Mouse (Mus musculus) regulatory T cell (primary cell): Measurements from ENCODE around the gene Dbh.

Source experiments
- in situ Hi-C: fragments of 300-600 bp; cut with MboI, MseI; formaldehyde crosslinking; loops from one replicate; pipeline ENCODE4 v1.15.1; 2025; ENCODE audit warnings: high pct_unique_total_duplicates

Gene Dbh

DNA sequence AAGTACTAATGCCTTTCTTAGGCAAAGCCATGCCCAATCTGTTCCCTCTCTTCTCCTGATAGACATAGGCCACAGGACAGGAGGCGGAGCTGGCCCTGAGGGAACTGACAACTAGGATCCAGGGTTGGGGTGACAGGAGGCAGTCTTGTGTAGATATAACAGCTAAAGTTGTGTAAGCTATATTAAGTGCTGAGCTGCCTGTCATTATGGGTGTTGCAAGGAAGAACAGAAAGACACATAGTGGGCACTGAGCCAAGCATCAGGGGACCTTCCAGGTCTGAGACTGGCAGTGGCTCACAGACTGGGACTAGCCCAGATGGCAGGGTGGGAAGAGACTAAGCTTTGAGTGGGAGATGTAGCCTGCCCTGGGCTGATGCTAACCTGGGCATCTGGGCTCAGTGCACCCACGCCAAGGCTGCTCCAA is 53.1 kb downstream of the Dbh start:
- in situ Hi-C loops, result no loop called here

DNA sequence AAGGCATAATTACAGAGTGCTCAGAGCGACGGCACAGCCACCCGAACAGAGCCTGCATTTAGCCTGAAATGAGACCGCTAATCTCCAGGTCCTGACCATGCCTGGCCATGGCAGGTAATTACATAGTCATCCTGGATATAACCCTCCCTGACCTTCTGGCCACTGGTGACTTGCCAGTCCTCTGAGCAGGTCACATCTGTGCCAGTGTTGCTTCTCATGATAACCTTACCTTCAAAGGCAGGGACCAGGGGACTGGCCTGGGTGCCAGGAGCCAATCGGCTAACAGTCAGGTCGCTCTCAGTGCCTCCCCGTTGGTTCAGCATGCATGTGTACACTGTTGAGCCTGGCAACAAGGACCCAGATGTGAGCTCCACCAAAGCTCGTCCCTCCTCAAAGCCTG is 53.5 kb downstream of the Dbh start:
- in situ Hi-C loops, result no loop called here

DNA sequence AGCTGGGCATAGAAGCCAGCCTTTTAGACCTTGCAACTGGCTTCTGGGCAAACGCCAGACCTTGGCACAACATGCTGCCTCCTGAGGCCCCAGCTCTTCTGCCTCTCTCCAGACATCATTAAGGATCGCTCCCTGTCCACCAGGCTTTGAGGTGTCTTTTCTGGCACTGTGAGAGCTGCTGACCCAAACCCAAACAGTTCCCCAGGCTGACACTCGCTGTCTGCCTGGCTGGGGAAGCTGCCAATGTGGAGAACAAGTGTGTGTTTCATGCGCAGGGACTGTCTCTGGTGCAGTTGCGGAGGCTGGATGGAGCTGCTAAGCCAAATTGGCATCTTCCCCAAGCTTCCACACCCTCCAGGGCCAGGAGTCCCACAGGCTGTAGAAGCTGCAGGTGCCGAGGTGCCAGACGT is 58.0 kb downstream of the Dbh start:
- in situ Hi-C loops, result no loop called here

GRCm38 (mm10) chr2:27226572-27226971 is 61.5 kb downstream of the Dbh start:
- in situ Hi-C loops, result no loop called here

GRCm38 (mm10) chr2:27228809-27229480 is 63.9 kb downstream of the Dbh start:
- in situ Hi-C loops, result no loop called here

DNA sequence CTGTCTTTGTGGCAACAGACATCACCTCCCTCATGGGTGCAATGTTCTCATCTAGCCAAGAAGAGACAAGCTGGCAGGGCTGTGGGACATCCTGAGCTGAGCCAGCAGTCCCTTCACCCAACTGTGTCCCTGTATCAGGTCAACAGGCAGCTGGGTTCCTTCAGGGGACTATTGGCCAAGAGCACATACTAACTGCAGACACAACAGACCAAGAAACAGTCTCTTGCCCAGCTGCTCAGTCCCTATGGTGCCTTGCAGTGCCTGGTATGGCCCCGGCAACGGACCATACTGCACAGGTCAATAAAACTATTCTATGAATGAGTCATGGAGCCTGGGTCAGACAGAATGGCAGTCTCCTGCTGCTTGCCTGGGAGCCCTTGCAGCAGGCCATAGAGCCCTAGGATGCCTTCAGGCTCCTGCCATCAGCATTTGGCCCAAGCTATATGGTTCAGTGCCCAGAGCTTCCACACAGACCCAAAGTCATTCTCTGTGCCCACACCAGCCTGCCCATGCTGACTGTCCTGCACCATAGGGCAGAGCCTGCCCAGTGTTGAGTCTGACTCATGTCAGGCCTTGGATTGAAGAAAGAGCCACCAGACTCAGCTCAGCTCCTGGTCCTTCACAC is 64.6 kb downstream of the Dbh start:
- in situ Hi-C loops, result loop anchor here (10.0 kb wide), 1 partner anchor 155 kb away; the partner anchor contains the start of genes Adamtsl2 and Mymk

DNA sequence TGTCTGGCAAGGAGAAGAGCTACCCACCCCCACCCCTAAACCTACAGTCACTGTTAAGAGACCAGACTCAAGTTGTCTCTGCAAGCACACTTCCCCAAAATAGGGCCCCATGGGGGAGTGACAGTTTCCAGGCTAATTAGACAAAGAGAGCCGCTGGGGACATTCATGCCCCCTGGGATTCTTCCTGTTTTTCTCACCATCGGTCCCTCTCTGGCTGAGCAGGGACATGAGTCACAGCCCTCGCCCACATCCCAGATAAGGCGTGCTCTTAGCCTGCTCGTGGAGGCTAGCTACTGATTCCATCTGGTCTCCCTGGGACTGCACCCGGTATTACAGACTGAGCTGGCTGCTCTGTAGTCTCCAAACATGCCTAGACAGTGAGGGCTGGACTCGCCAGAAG is 67.3 kb downstream of the Dbh start:
- in situ Hi-C loops, result loop anchor here (10.0 kb wide), 1 partner anchor 158 kb away; the partner anchor contains the start of genes Adamtsl2 and Mymk
